Mouse (Mus musculus) monocyte, adult 2 months (primary cell): ENCODE data around the gene Lrpap1.

ENCODE experiments used
- DNase-seq, 2 experiments: peaks; one replicate each; pipeline ENCODE4 v3.0.0; 2022; ENCODE audit warnings: low spot score in 2 of 2, low read depth in 1 of 2

Lrpap1 gene

DNA sequence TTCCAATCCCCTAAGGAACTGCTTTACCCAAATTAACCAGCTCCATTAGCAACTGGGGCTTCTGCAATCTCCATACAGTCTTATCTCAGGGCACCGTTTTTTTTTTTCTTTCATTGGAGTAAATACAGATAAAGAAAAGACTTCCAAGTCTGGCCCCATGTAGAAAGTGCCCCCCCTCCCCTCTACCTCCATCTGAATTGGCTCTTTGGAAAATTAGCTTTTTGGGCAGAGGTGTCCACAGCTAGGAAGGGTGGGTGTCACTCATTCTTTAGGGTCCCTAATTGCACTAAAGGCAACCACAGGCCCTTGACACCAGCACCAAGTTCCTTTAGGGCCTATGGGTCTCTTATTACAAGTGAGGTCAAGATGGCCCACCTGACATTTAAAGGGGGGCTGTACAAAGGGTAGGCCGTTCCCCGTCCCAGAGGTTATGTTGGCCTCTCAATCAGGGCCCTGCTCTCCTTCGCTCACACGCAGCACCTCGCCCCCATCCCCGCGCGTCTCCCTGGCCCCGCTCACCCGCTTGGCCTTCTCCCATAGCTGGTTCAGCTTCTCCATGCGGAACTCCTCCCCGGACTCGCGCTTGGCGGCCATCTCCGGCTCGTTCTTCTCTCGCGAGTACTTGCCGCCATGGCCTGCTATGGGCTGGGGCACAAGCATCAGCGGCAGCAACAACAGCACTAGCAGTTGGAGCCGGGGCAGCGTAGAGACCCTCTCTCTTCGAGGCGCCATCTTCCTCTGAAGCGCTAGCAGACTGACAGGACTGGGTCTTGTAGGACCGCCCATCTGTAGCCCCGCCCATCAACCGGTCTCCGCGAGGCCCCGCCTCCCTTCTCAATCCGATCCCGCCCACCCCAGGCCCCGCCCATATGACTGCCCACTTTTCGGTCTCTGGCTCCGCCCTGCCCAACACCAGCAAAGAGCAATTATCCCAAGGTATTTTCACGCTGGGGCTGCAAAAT, at the start of gene Lrpap1:
Gene Lrpap1, minus strand, starts transcription at position 807 of the 962 bp plus-strand sequence.
- peak; percentile 51 to 72 for DNase-seq

DNA sequence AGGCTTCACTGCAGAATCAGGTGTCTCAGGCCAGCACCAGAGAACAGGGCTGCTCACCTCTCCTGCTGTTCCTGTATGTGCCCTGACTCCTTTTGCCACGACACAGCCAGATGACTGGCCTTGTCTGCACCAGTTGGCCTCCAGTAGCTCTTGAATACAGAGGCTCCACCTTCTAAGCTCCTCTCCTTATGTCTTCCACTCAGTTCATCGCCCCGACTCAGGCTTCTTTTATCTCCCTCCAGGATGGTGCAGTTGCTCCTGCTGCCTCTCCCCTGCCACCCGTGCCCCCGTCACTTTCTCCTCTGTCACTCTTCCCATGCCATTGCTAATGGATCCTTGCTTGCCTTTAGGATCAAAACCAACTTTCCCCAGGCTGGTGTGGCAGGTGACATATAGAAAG, 44.4 kb upstream of the Lrpap1 start:
- DNase-seq = no peak

DNA sequence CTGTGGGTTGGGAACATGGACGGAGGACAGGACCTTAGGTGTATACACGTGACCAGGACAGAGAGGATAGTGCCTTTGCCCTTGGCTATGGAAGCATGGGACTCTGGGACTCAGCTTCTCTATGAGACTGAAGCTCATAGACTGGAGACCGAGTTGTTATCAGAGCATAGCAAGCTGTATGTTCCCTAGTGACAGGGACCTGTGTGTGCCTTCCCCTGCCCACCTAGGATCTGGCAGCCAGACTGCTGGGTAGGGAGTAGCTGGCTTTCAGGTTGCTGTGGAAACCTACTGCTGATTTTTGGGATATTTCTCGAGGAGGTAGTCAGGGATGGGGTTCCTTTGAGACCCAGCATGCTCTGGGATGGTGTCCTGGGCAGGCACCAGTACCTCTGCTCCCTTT, 44.0 kb upstream of the Lrpap1 start:
- no peak for DNase-seq

DNA sequence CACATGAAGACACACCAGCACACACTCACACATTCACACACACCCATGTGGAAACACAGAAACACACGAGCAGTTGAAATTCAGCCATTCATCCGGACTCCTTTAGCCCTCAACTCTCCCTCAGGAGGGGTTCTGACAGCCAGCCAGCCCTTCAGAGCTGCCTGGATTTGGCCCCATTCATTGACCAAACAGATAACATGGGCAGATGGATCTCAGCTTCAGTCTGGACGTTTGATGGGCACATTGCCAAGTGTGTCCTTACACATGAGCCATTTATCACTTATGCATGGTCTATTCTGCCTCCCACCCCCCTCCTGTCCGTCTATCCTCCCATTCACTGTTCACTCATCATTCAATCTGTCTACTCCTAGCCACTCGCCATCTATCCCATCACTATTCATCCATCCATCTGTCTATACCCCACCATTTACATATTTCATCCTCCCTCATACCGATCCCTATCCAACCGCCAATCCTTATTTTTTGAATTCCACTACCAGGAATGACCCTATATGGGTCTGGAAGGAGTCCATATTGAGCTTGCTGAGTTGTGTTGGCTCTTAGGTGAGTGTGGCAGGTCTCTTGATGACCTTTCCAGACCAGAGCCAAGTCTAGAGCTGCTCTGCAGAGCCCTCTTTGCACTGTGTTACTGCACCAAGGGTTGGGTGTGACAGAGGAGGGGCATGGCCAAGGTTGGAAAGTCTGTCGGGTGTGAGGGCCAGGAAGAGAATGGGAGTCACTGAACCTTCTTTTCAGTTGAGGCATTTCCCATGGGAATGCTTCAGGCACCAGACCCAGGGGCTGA, 42.6 kb upstream of the Lrpap1 start:
- no peak for DNase-seq

DNA sequence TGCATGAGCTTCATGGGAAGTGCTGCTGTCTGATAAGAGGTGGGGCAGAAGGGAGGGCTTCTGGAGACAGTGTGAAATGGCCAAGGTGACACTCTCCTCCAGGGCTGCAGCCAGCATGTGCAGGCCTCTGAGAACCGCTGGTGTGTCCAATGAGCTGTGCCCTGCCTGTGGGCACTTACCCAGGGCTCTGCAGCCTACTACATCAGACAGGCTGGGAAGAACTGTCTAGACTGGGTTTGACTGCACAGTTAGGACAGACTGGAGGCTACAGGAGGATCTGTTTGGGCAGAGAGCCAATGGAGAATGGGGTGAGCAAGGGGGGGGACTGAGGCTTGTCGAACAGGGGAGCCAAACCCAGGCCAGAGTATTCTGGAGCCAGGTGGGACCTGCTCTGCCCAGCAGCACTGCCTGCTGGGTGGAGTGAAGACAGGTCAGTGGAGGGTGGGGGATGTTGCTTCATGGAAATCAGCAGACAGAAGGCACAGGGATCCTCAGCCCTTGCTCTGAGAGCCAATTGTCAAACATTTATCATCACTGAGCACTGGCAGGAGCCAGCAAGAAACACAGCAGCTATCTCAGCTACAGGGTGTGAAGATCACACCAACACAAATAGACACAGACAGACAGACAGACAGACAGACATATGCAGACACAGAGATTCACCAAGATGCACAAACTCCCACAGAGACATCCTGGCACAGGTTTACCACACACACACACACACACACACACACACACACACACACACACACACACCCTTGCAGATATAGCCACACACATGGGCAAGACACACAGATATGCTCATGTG, 41.8 kb upstream of the Lrpap1 start:
- DNase-seq = no peak

DNA sequence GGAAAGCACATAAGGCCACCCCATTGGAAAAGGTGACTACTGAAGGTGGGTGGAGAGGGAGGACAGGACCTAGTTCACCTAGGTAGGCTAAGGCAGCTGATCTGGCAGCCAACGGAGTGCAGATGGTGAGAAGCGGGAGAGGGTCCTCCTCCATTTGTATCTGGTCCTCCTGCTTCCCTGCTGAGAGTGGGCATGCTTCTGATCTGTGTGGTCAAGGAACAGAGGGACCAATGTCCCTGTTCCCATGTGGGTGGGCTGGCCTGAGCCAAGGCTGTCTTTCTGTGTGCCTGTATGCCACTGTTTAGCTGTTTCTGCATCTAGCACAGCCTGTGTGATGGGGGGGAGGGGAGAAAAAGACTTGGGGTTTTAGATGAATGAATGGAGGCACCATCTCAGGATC, 41.2 kb upstream of the Lrpap1 start:
- no peak for DNase-seq

DNA sequence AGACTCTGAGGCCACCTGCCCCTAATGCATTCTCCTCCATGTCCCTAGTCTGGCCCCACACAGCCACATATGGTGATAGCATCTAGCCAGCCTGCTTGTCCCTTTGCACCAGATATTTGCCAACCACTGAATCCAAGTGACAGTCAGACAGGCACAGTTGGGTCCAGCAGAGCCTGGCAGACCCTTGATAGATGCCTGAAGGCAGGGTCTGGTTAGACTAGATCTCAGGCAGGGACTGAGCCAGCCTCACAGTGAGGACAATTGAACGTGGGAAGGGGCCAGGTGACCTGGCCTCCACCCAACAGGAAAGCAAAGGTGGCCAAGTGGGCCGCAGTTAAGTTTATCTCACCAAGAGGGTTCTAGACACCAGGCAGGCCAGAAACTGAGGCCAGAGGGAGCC, 39.1 kb upstream of the Lrpap1 start:
- no peak for DNase-seq

DNA sequence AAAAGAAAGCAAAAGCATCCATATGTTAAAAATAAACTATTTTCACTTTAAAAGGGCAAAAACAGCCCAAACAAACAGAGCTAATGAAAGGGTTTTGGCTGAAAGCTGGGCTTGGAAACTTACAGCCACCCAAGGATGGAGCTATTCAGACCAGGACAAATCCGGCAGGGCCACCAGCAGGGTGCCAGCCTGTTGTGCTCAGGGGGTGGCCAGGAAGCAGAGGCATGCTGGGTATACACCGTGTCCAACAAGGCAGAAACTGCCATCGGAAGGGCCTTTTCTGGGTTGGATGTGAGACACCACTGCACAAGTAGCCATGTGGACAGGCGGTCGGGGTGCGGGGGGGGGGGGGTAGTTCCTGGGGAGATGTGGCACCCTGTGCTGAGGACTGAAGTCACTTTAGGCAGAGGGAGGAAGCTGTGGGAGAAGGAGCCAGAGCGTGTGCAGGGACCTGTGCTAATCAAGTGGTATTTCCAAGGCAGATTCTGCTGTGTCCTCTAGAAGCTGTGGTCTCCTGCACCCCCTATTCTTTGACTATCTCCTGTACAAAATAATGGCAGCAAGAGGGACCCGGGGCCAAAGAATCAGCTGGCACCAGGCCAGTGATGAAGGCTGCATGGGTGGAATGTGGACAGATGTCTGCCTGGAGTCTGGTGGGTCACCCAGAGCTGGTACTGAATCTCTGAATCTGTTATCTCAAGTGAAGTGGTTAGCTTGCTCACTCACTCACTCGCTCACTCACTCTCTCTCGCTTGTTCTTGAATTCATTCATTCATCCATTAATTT, 38.1 kb upstream of the Lrpap1 start:
- no peak for DNase-seq

DNA sequence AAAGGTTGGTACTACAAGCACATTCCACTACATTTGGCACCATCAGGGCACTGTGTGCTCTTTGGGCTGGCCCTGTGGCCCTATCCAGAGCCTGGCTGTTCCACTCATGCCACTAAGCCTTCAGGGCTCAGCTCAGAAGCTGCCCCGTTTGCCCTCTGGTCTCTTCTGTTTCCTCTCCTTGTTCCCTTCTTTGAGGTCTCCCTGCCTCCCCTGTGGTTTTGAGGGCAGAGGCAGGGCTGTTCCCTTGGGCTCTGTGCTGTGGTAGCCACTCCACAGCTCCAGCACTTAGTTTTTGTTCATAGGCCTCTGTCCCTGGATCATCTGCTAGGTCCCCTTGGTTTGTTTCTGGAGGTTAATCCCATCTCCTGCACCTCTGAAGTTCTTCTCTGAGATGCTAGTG, 37.3 kb upstream of the Lrpap1 start:
- DNase-seq = no peak

DNA sequence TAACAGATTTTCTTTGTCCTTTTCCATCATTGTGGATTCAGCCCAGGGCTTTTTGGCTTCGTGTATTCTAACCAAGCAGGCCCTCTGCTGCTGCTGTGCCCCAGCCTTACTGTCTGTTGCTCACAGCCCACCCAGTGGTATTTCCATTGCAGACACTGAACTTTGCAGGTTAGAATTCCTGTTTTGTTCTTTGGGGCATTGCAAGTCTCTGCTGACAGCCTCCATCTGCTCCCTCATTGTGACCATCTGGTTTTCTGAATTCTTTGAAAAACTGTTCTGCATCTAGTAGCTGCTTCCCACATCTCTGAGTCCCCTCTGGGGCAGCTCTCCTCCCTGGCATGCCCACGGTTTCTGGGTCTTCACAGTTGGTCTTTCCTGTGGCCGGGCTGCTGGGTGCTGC, 35.8 kb upstream of the Lrpap1 start:
- DNase-seq = no peak

DNA sequence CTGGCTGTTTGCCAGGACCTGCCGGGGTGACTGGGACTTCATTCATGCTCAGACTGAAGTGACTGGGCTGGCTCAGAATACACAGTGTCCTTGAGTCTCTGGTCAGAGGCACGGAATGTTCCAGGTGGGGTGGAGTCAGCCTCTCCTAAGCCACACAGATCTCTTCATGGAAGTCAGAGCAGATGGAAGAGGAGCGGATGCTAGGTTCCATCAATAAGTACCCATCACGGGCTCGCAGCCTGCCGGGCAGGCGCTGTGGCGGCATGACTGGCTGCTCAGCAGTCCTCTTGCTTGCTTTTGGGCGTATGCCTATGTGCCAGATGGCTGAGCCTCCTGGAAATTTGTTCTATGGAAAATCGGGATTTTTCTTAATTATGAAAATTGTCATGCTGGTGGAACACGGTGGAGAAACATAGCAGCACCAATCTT, 32.6 kb upstream of the Lrpap1 start:
- no peak for DNase-seq

DNA sequence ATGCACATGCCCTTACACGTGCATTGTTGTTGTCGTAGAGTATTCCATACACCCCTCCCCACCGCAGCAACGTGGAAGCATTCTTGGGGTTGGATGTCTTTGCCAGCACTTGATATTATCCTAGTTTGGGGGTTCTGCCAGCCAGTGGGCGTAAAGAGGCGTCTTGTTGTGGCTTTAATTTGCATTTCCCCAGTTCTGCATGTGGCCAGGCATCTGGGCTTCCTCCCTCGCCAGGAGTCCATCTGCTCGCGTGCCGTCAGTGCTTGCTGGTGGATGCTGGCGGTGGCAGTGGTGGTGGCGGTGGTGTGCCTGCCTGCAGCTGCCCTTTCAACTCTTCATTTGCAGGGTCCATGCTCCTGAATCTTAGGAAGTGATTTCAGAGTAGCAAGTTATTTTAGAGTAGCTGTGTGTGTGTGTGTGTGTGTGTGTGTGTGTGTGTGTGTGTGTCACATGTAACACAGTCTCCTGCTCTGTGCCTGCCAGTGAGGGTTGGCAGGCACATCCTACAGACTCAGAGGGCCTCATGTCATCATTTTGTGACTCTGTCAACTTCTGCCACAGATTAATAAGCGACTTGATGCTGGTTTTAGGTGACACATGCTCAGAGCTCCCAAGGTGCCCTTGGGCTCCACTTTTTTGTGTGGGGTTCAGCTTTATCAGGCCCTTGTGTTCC, 32.1 kb upstream of the Lrpap1 start:
- DNase-seq = no peak

DNA sequence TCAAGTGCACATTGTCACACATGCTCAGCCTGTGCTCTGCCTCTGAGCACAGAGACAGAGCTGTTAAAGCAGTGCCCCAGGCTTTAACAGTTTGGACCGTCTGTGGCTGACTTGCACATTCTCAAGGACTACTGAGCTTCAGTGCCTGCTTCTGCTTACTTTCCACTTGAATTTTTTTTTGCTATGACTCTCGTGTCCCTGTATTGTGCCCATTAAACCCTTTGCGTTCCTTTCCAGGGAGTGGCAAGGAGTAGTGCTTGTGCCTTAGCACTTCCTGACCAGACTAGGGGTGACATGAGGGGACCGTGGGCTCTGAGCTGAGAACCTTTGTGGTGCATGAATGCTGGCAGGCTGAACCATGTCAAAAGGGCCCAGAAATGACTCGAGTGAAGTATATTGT, 30.3 kb upstream of the Lrpap1 start:
- DNase-seq = no peak

DNA sequence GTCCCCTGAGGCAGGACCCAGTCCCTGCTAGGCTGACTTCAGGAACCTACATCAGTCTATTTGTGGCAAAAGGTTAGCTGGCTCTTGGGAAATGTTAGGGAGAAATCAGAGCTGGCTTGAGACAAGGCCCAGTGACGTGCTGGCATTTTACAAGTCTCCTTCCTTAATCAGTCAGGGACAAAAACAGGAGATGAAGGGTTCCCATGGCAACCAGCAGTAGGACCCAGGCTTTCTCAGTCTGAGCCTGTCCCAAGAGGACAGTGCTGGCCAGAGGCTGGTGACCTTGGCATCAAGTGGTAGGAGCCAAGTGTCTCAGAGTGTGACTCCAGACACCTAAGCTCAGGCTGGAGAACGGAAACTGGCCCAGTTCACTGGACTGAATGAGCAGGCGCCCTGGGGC, 28.7 kb upstream of the Lrpap1 start:
- no peak for DNase-seq

DNA sequence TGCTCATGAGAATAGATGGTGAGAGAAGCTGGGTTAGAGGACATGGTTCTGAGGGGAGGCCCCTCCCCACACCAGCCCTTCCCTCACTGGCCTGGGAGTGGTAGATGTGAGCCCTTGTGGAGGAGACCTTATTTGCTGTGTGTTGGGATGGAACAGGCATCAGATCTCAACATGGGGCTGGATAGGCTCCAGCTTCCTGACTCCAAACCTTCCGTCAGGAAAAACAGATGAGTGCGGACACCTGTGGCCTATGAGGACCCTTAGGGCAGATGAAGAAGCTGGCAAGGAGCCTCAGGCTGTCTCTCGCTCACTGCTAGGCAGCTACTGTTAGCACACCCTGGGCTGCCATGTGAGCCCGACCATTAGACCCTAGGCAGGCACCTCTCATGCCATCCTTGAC, 27.9 kb upstream of the Lrpap1 start:
- DNase-seq = no peak

DNA sequence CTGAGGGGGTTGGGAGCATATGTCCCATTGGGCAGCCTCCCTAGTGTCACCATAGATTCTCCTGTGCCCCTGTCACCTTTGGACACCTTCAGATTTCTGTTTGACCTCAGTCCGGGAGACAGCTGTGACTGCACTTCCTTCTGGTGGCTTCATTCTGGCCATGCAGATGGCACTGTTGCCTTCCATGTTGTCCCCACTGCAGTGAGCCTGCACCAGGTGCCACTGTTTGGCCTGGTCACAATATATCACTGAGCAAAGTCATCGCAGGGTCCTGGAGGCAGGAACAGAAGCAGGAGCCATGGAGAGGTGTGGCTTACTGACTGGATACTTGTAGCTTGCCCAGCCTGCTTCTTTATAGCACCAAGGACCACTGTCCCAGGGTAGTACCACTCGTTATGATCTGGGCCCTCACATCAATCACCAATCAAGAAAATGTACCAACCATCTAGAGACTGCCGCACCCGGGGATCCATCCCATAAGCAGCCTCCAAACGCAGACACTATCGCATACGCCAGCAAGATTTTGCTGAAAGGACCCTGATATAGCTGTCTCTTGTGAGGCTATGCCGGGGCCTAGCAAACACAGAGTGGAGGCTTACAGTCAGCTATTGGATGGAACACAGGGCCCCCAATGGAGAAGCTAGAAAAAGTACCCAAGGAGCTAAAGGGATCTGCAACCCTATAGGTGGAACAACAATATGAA, 26.9 kb upstream of the Lrpap1 start:
- DNase-seq = no peak

DNA sequence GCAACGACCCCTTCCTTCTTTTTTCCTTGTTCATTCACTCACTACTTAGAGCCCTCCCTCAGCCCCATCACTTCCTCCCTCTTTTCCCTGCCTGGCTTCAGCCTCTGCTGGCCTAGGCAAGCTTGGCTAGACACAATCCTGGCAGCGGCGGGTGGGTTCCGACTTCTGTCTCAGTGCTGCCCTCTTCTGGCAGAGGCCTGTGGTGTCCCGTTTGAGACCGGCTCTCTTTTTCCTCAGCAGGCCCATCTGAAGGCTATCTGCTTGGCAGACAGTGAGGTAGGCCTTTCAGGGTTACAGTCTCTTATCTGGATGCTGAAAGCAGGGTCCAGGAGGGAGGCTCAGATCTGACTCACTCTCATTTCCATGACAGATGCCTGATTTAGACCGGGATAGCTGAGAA, 26.2 kb upstream of the Lrpap1 start:
- DNase-seq = peak; percentile 36 to 43

DNA sequence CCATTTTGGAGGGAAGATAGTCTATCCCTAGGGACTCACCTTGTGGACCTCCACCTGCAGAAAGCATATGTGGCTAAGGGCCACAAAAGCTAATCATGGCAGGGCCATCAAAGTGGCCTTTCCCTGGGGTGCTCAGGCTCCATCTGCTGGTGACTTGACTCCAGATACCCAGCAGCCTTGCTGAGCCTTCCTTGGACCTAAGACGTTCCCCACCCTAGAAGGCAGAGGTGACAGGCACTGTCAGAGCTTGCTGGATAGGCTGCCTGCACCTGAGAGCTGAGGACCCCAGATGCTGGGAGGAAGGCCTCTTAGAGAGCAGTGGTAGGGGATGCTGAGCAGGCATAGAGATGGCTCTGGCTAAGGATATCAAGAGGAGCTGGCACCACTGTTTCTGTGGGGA, 25.7 kb upstream of the Lrpap1 start:
- DNase-seq = no peak

DNA sequence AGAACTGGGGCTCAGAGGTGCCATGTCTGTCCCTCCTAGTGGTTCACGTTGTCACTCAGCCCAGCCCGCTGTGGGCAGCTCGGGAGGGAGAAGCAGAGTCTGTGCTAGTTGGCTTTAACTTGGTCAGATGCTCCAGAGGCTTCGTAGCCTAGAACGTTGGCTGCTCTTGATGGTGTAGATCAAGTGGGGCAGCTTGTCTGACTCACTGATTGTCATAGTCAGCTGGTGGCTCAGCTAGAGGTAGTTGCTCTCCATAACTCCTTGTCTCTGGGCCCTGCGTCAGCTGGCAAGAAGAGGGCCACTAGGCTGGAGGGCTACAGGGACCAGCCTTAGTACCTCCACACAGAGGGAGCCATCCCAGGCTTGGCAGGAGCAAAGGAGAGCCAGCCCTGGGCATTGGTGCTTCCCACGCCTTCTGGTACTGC, 24.2 kb upstream of the Lrpap1 start:
- no peak for DNase-seq
